Mouse (Mus musculus) urinary bladder, adult 2 months (tissue): ENCODE measurements at regions not wholly inside any gene's neighbourhood (a gene's known extent, or its start where the extent isn't known, plus 50 kb on each side); places are given as distances from the start of the nearest gene placed in this dataset.

ENCODE experiments used
- DNase-seq: peaks from one replicate; pipeline ENCODE4 v3.0.0; 2022; ENCODE audit warnings: low spot score

GRCm38 (mm10) chr9:46386333-46386732, 66.5 kb upstream of the 4931429L15Rik start:
- DNase-seq: no peak

DNA sequence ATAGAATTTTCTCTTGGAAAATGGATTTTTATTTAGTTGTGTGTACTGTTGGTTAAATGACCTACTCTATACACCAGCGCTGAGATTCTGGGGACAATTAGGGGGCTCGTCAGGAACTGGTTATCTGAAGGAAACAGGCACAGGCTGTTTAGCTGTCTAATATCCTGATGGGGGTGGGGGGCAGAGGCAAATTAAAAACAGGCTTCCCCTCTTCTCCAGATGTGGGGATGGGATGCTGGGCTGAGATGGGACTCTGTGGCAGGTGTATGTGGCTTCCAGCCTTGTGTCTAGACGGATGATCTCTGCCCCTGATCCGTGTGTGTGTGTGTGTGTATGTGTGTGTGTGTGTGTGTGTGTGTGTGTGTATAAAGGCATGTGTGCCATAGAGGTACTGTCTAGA, 61.6 kb upstream of the 4931429L15Rik start:
- no peak for DNase-seq

DNA sequence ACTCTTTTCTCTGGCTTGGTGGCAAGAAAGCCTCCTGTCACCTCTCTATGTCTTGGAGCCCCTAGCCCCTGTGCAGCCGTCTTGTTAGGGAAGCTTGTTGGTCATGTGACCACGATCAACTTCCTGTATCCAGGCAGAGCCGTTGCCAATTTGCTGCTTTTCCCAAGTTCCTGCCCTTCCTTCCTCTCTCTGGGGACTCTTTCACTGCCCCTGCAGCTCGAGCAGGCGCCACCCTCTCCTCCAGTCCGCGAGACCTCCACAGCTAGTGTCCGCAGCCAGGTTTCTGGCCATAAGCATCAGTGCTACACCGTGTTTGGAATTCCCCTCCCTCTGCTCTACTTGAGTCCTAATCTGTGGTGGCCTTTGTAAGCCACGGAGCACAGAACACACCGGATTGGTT, 59.7 kb upstream of the 4931429L15Rik start:
- DNase-seq: no peak

GRCm38 (mm10) chr9:46378339-46378738, 58.6 kb upstream of the 4931429L15Rik start:
- no peak for DNase-seq
